Mouse (Mus musculus) lung, postnatal 0 days (tissue): Measurements from ENCODE around the gene Eaf1.

ENCODE experiments used
- CTCF ChIP-seq: IDR thresholded peaks from 2 replicates; pipeline ENCODE4 v1.5.1; 2016; ENCODE audit warnings: antibody characterized with exemption, mild to moderate bottlenecking
- EP300 ChIP-seq: IDR thresholded peaks from 2 replicates; pipeline ENCODE4 v1.6.1; 2016; ENCODE audit warnings: antibody characterized with exemption, mild to moderate bottlenecking, control low read depth

DNA sequence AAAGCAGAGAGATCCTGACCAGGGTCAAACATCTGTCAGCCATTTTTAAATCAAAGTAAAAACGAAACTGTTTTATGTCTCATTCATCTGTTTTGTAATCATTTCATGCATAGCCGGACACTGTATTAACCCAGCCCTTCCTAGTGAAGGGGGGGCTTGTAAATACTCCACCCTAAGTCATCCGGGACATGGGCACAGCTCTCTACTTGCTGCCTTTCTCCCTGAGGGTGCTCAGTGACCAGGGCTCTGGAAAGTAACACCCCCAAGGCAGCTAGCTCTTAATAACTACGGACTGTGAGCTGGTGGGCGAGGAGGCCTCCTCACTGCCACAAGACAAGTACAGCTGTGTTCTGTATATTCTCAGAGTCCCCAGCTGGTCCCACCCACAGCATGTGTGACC is 45.2 kb upstream of the Eaf1 start:
- TF ChIP-seq EP300 (no peak), CTCF (no peak)
